Mouse (Mus musculus) CH12.LX (cell line): Measurements from ENCODE around the gene Afg1l.

ENCODE experiments used
- JUND ChIP-seq: conservative IDR thresholded peaks from 2 replicates; pipeline ENCODE4 v1.6.1; 2011; ENCODE audit warnings: low read depth, low read length, improper control_type of control experiment
- RCOR1 ChIP-seq: conservative IDR thresholded peaks from 2 replicates; pipeline ENCODE4 v1.6.1; 2012; ENCODE audit warnings: low read depth, mild to moderate bottlenecking, inconsistent platforms, low read length, improper control_type of control experiment

DNA sequence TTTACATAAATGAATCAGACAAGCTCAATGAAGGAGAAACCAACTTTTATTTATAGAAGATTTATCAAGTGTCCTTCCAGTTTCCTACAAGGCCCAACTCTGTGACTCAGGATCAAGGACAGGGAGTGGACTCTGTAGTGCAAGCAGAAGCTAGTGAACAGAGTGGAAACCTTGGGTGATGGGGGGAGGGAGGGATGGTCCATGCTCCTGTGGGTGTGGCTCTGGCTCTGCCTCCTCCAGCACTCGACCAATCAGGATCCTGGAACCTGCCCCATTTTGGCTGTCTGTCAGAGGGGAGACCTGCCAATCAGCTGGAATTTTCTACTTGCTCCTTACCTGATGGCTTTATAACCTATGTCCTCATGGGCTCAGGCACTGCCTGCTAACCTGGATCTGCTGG is 165.8 kb downstream of the Afg1l start:
- TF ChIP-seq RCOR1 (no peak), JUND (no peak)
